Mouse (Mus musculus) midbrain, embryonic 10.5 days (tissue): ENCODE measurements around the gene Rassf8. TPM values are rescaled to one million over a fixed set of nuclear protein-coding genes. Genes with fewer than 3 reads are reported as not detected.

Experiments
- DNase-seq: peaks from one replicate; pipeline ENCODE4 v3.0.0-alpha.2; 2017; ENCODE audit warnings: low spot score
- H3K27ac ChIP-seq: fragments of 300-500 bp; sonication (generic); replicated peaks from 2 replicates; pipeline ENCODE4 v1.5.1; 2016; ENCODE audit warnings: mild to moderate bottlenecking
- H3K27me3 ChIP-seq: fragments of 300-500 bp; sonication (generic); 2 replicates; pipeline ENCODE4 v1.6.1; 2016; ENCODE audit warnings: low read depth, mild to moderate bottlenecking; ENCODE audit not compliant: poor library complexity, severe bottlenecking
- H3K36me3 ChIP-seq: fragments of 300-500 bp; sonication (generic); 2 replicates; pipeline ENCODE4 v1.6.1; 2016; ENCODE audit warnings: mild to moderate bottlenecking, moderate library complexity
- H3K4me1 ChIP-seq: fragments of 300-500 bp; sonication (generic); 2 replicates; pipeline ENCODE4 v1.6.1; 2016
- H3K4me3 ChIP-seq: fragments of 300-500 bp; sonication (generic); 2 replicates; pipeline ENCODE4 v1.5.1; 2016; ENCODE audit warnings: mild to moderate bottlenecking, moderate library complexity
- H3K9me3 ChIP-seq: fragments of 300-500 bp; sonication (generic); replicated peaks from 2 replicates; pipeline ENCODE4 v1.6.1; 2016; ENCODE audit warnings: mild to moderate bottlenecking
- WGBS: fragments of 180-500 bp; shearing (Covaris S2); methylation state at CpG from one replicate; pipeline ENCODE4 v1.1.7; 2016; 5-methylcytosine and 5-hydroxymethylcytosine counted together
- polyA plus RNA-seq: library from polyadenylated mRNA; unstranded; fragments of >200 nt; fragmentation: Nextera tagmentation; extraction: Ambion mirVana; gene quantifications from 2 replicates; pipeline ENCODE4 v1.2.1, GENCODE M21; 2016

The Rassf8 gene
- polyA plus RNA-seq, 1 experiment from 2014 or later: 3.6 TPM

GRCm38 (mm10) chr6:145768671-145769292 lies 22.2 kb downstream of the Rassf8 start:
- Histone ChIP-seq H3K36me3 (no peaks in the 10 kb centered on the region), H3K27ac (no peak overlapping the region), H3K27me3 (no peaks in the 10 kb centered on the region), H3K4me3 (no peak overlapping the region), H3K9me3 (no peaks in the 10 kb centered on the region), H3K4me1 (peaks cover 29% of the 10 kb centered on the region)
- DNase-seq: no peak
- 86% methylated on average over 10 of the region's 10 CpGs for WGBS

- WGBS: 66% methylated on average over 11 of the region's 11 CpGs
- H3K9me3 ChIP-seq: no peaks in the 10 kb centered on the region
- H3K27ac ChIP-seq: no peak overlapping the region
- no peaks in the 10 kb centered on the region for H3K36me3 ChIP-seq
- no peak for DNase-seq
- no peak overlapping the region for H3K4me3 ChIP-seq
- H3K27me3 ChIP-seq: no peaks in the 10 kb centered on the region
- H3K4me1 ChIP-seq: peaks cover 20% of the 10 kb centered on the region
Measured at GRCm38 (mm10) chr6:145769855-145770254, 23.3 kb downstream of the Rassf8 start.

- WGBS: 33% methylated on average over 18 of the region's 18 CpGs
- no peak overlapping the region for H3K4me3 ChIP-seq
- peaks cover 17% of the 10 kb centered on the region for H3K4me1 ChIP-seq
- H3K36me3 ChIP-seq: no peaks in the 10 kb centered on the region
- H3K9me3 ChIP-seq: no peaks in the 10 kb centered on the region
- no peak for DNase-seq
- H3K27me3 ChIP-seq: no peaks in the 10 kb centered on the region
- no peak overlapping the region for H3K27ac ChIP-seq
Measured at GRCm38 (mm10) chr6:145770272-145771000, 23.9 kb downstream of the Rassf8 start.

GRCm38 (mm10) chr6:145774436-145774835 lies 27.9 kb downstream of the Rassf8 start:
- H3K4me1 ChIP-seq: peaks cover 24% of the 10 kb centered on the region
- no peaks in the 10 kb centered on the region for H3K27me3 ChIP-seq
- no peak overlapping the region for H3K27ac ChIP-seq
- no peaks in the 10 kb centered on the region for H3K36me3 ChIP-seq
- H3K4me3 ChIP-seq: no peak overlapping the region
- WGBS: 85% methylated on average over 2 of the region's 2 CpGs
- DNase-seq: no peak
- no peaks in the 10 kb centered on the region for H3K9me3 ChIP-seq

GRCm38 (mm10) chr6:145776241-145776640 lies 29.7 kb downstream of the Rassf8 start:
- H3K4me1 ChIP-seq: peaks cover 14% of the 10 kb centered on the region
- H3K36me3 ChIP-seq: no peaks in the 10 kb centered on the region
- H3K9me3 ChIP-seq: no peaks in the 10 kb centered on the region
- no peaks in the 10 kb centered on the region for H3K27me3 ChIP-seq
- H3K27ac ChIP-seq: no peak overlapping the region
- no peak for DNase-seq
- no peak overlapping the region for H3K4me3 ChIP-seq
- 77% methylated on average over 4 of the region's 4 CpGs for WGBS

GRCm38 (mm10) chr6:145779383-145779782 lies 32.8 kb downstream of the Rassf8 start:
- H3K9me3 ChIP-seq: 0 out of 2 replicates have a peak, but pooled peaks cover 2% of the 10 kb centered on the region
- no peak overlapping the region for H3K4me3 ChIP-seq
- 25% methylated on average over 6 of the region's 6 CpGs for WGBS
- no peak for DNase-seq
- H3K27me3 ChIP-seq: no peaks in the 10 kb centered on the region
- peaks cover 14% of the 10 kb centered on the region for H3K4me1 ChIP-seq
- no peaks in the 10 kb centered on the region for H3K36me3 ChIP-seq
- 0 out of 2 replicates have a peak overlapping the region, but pooled peaks have one; percentile 1 for H3K27ac ChIP-seq

GRCm38 (mm10) chr6:145780180-145780802 lies 33.7 kb downstream of the Rassf8 start:
- peaks cover 14% of the 10 kb centered on the region for H3K4me1 ChIP-seq
- 0 out of 2 replicates have a peak, but pooled peaks cover 2% of the 10 kb centered on the region for H3K9me3 ChIP-seq

GRCm38 (mm10) chr6:145781256-145781655 lies 34.7 kb downstream of the Rassf8 start:
- no peak overlapping the region for H3K4me3 ChIP-seq
- no peak overlapping the region for H3K27ac ChIP-seq
- no peaks in the 10 kb centered on the region for H3K27me3 ChIP-seq
- 93% methylated on average over 9 of the region's 9 CpGs for WGBS
- 0 out of 2 replicates have a peak, but pooled peaks cover 4% of the 10 kb centered on the region for H3K9me3 ChIP-seq
- H3K36me3 ChIP-seq: no peaks in the 10 kb centered on the region
- peaks cover 11% of the 10 kb centered on the region for H3K4me1 ChIP-seq
- DNase-seq: no peak

More at GRCm38 (mm10) chr6:145780180-145780802, 33.7 kb downstream of the Rassf8 start:
- no peaks in the 10 kb centered on the region for H3K27me3 ChIP-seq
- 69% methylated on average over 8 of the region's 8 CpGs for WGBS
- H3K27ac ChIP-seq: no peak overlapping the region
- no peak overlapping the region for H3K4me3 ChIP-seq
- DNase-seq: no peak
- H3K36me3 ChIP-seq: no peaks in the 10 kb centered on the region

GRCm38 (mm10) chr6:145781966-145782365 lies 35.4 kb downstream of the Rassf8 start:
- no peak for DNase-seq
- Histone ChIP-seq H3K4me3 (no peak overlapping the region), H3K9me3 (0 out of 2 replicates have a peak, but pooled peaks cover 4% of the 10 kb centered on the region), H3K27me3 (no peaks in the 10 kb centered on the region), H3K36me3 (no peaks in the 10 kb centered on the region), H3K4me1 (peaks cover 11% of the 10 kb centered on the region), H3K27ac (no peak overlapping the region)
- WGBS: 49% methylated on average over 2 of the region's 2 CpGs

- Histone ChIP-seq H3K27me3 (no peaks in the 10 kb centered on the region), H3K4me1 (peaks cover 6% of the 10 kb centered on the region), H3K36me3 (no peaks in the 10 kb centered on the region), H3K27ac (no peak overlapping the region), H3K9me3 (0 out of 2 replicates have a peak, but pooled peaks cover 4% of the 10 kb centered on the region), H3K4me3 (no peak overlapping the region)
- WGBS: 88% methylated on average over 2 of the region's 2 CpGs
- DNase-seq: no peak
Measured at GRCm38 (mm10) chr6:145787311-145787710, 40.8 kb downstream of the Rassf8 start.

GRCm38 (mm10) chr6:145789738-145790137 lies 43.2 kb downstream of the Rassf8 start:
- WGBS: 98% methylated on average over 4 of the region's 4 CpGs
- no peak overlapping the region for H3K4me3 ChIP-seq
- no peak for DNase-seq
- H3K4me1 ChIP-seq: peaks cover 6% of the 10 kb centered on the region
- H3K36me3 ChIP-seq: no peaks in the 10 kb centered on the region
- H3K9me3 ChIP-seq: 0 out of 2 replicates have a peak, but pooled peaks cover 2% of the 10 kb centered on the region
- H3K27me3 ChIP-seq: no peaks in the 10 kb centered on the region
- no peak overlapping the region for H3K27ac ChIP-seq

GRCm38 (mm10) chr6:145792373-145792772 lies 45.8 kb downstream of the Rassf8 start:
- Histone ChIP-seq H3K36me3 (no peaks in the 10 kb centered on the region), H3K4me1 (peaks cover 9% of the 10 kb centered on the region), H3K27ac (no peak overlapping the region), H3K27me3 (no peaks in the 10 kb centered on the region), H3K4me3 (no peak overlapping the region), H3K9me3 (no peaks in the 10 kb centered on the region)
- DNase-seq: no peak
- WGBS: 85% methylated on average over 7 of the region's 7 CpGs
